Mouse (Mus musculus) megakaryocyte, embryonic 14.5 days (primary cell): ENCODE measurements at regions not wholly inside any gene's neighbourhood (a gene's known extent, or its start where the extent isn't known, plus 50 kb on each side); places are given as distances from the start of the nearest gene placed in this dataset.

ENCODE experiments used
- FLI1 ChIP-seq: IDR thresholded peaks from 2 replicates; pipeline ENCODE4 v1.6.1; 2012; ENCODE audit warnings: low read length, inconsistent platforms, mixed read lengths
- GATA1 ChIP-seq: IDR thresholded peaks from 3 replicates; pipeline ENCODE4 v1.6.1; 2012; ENCODE audit warnings: mixed read lengths, low read length, inconsistent platforms, borderline replicate concordance

GRCm38 (mm10) chr8:88958843-88959242 lies 85.1 kb downstream of the Sall1 start:
- TF ChIP-seq GATA1: no peak
- no peak for TF ChIP-seq FLI1
